Mouse (Mus musculus) layer of hippocampus, adult 9-10 months (tissue): Measurements from ENCODE around the gene Raly.

Experiments
- DNase-seq: peaks from one replicate; pipeline ENCODE4 v3.0.0; 2022; ENCODE audit warnings: low spot score

Gene Raly

GRCm38 (mm10) chr2:154782856-154783650 is 7.8 kb upstream of the Raly start:
- DNase-seq = no peak

DNA sequence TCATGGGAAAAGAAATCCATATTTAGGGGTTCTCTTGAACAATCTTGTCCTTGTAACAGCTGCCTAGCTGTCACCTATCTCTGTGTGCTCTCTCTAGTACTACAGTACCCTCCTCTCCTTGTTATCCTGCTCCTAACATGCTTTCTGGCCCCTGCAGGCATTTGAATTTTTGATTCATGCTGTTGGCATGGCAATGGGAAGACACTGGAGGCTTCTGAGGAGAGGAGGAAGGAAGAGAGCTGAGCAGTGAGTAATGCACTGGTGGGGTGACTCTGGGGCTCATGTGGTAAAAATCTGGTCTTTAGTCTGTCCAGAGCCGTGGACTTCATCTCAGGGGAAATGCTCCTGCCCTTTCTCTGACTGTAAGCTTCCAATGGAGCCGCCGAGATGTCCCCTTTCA is 5.6 kb upstream of the Raly start:
- DNase-seq = no peak

GRCm38 (mm10) chr2:154786187-154786586 is 4.7 kb upstream of the Raly start:
- no peak for DNase-seq

DNA sequence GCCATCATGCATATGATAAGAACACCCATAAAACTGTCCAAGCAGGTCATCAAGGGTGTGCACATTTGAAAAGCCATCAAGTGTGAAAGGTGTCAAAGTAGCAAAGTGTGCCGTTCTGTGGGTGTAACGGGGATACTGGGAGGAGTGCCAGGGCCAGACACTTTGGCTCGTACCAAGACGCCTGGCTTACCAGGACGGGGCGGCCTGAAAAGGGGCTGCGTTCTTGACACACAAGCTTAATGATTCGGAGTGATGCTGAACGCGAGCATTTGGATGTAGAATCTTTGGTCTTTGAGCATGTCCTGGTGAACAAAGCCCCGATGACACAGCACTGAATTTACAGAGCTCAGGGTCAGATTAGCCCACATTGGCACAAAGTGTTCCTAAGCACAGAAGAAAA is 4.1 kb upstream of the Raly start:
- no peak for DNase-seq

- DNase-seq = no peak
These were observed 1.5 kb upstream of the Raly start for GRCm38 (mm10) chr2:154789381-154789780.

GRCm38 (mm10) chr2:154789977-154790655 is 780 bp upstream of the Raly start:
- no peak for DNase-seq

GRCm38 (mm10) chr2:154791661-154792642 is 1.1 kb downstream of the Raly start:
- no peak for DNase-seq

GRCm38 (mm10) chr2:154803372-154803771 is 12.5 kb downstream of the Raly start:
- DNase-seq = no peak

GRCm38 (mm10) chr2:154803845-154804244 is 12.9 kb downstream of the Raly start:
- DNase-seq = no peak

DNA sequence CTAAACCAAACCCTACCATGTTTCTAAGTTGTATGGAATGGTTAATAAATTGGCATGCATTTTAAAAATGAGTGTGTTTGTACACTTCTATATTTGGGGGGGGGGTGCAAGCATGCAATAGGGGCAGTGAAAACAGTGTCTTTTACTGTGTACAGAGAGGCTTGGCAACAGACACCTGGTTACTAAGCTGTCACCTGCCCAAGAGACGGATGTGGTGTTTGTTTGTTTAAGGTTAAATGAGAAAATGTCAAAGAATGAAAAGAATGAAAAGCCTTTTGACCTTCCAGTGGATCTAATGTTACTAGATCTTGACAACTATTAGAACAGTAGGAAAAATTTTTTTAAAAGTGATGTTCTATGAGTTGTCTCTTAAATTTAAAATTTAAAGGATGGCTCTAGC is 16.8 kb downstream of the Raly start:
- DNase-seq = no peak

DNA sequence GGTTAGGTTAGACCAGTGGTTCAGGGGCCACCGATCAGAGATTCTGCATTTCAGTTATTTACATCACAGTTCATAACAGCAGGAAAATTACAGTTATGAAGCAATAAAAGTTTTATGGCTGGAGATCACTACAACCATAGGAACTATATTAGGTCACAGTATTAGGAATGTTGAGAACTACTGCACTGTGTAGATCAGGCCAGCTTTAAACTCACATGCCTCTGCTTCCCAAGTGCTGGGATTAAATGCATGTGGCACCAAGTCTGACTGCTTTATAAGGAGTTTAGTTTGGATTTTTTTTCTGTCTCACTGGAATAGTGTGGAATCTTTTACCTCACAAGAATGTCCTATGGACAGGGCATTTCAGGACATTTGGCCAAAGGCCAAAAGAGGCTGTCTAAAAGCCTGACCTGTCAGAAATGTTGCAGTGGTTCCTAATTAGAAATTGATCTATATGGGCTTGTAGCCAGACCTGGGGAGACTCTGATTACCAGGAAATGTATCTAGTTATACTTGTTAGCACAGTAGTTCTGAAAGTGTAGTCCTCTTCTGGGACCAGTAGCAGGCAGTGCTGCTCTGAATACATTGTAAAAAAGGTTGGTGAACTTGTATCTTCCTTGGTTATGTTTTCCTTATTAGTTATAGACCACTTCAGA is 18.3 kb downstream of the Raly start:
- no peak for DNase-seq

DNA sequence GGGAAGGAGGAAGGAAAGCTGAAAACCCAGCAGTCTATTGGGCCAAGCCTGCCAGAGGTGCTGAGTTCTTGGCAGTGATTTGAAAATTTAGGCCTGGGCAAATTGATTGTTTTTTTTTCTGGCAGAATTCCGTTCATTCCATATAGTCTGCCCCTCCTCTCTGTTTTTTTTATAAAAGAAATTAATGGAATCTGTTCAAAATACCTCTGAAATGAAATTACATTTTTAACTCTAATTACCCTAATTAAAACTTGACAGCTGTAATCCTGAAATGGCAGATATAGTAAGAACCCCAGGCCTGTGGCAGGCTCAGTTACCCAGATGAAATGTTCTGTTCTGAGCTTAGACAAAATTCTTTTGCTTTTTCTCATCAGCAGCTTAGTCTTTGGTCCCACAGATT is 19.9 kb downstream of the Raly start:
- DNase-seq = no peak

GRCm38 (mm10) chr2:154813426-154813825 is 22.5 kb downstream of the Raly start:
- no peak for DNase-seq

- no peak for DNase-seq
These were observed 26.2 kb downstream of the Raly start for GRCm38 (mm10) chr2:154817089-154817488.

- peak; percentile 37 for DNase-seq
These were observed 26.9 kb downstream of the Raly start for GRCm38 (mm10) chr2:154817788-154818187.

GRCm38 (mm10) chr2:154818599-154818998 is 27.7 kb downstream of the Raly start:
- DNase-seq = no peak

DNA sequence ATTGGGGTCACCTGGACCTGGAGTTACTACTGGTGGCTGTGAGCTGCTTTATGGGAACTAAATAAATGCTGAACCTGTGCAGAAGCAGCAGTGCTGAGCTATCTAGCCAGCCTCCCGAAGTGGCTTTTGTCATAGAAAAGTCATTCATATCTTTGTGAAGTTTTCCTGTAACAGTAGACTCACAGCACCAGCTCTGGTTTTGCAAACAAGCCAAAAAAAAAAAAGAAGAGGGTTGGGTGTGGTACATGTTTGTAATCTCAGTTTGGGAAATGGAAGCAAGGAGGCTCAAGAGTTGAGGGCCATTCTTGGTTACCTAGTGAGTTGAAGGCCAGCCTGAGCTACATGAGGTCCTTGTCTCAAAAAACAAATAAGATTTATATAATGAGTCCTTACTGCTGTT is 29.4 kb downstream of the Raly start:
- no peak for DNase-seq

- no peak for DNase-seq
These were observed 35.2 kb downstream of the Raly start for GRCm38 (mm10) chr2:154826054-154826538.

DNA sequence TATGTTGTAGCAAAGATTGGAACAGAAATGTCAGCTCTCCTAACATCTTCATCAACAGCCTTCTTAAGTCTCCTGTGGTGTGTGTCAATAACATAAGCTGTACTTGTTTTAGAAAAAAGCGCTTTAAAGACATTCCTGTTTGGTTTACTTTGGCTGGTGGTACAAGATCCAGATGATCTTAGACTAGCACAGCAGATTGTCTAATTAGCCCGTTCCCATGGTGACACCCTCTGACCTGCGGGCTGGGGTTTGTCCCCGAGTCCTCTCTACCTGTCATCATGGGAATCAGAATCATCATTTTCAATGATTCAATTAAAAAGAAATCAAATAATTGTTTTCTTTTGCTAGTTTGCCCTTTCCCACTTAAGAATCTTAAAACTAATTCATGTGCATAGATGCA is 36.6 kb downstream of the Raly start:
- no peak for DNase-seq

GRCm38 (mm10) chr2:154832471-154832870 is 41.6 kb downstream of the Raly start:
- DNase-seq = no peak

GRCm38 (mm10) chr2:154834149-154834865 is 43.4 kb downstream of the Raly start:
- no peak for DNase-seq
